Mouse (Mus musculus) CH12.LX (cell line): Measurements from ENCODE around the gene Tex36. TPM values are rescaled to one million over a fixed set of nuclear protein-coding genes. Genes with fewer than 3 reads are reported as not detected.

ENCODE experiments used
- DNase-seq: peaks from one replicate; pipeline ENCODE4 v3.0.0-alpha.2; 2013; ENCODE audit errors: extremely low read depth
- H3K27ac ChIP-seq: 2 replicates; pipeline ENCODE4 v1.5.1; 2012; ENCODE audit warnings: low read depth, mild to moderate bottlenecking, control low read depth, moderate library complexity; ENCODE audit not compliant: insufficient read depth
- H3K27me3 ChIP-seq: replicated peaks from 2 replicates; pipeline ENCODE3; 2012; ENCODE audit warnings: inconsistent platforms
- H3K36me3 ChIP-seq, 2 experiments: replicated peaks in 1 of 2; 2 replicates each; pipeline versions ENCODE3 to v1.6.1; 2012; ENCODE audit warnings: inconsistent platforms in 1 of 2, low read length in 1 of 2, mild to moderate bottlenecking in 1 of 2, mixed read lengths in 1 of 2, moderate library complexity in 1 of 2; ENCODE audit not compliant: control insufficient read depth in 1 of 2, insufficient read depth in 1 of 2
- H3K4me1 ChIP-seq, 2 experiments: 2 replicates each; pipeline ENCODE4 v1.6.1; 2012; ENCODE audit warnings: inconsistent platforms in 1 of 2, moderate library complexity in 1 of 2; ENCODE audit not compliant: insufficient read depth in 2 of 2, control insufficient read depth in 1 of 2
- H3K4me2 ChIP-seq: 2 replicates; pipeline ENCODE4 v1.6.1; 2012; ENCODE audit warnings: low read depth, mild to moderate bottlenecking, control low read depth; ENCODE audit not compliant: poor library complexity, insufficient read depth, severe bottlenecking
- H3K4me3 ChIP-seq, 3 experiments: fragments of 150-350 bp in 1 of 3; sonication (generic) in 1 of 3; replicated peaks in 1 of 3; 2 replicates each; pipeline versions ENCODE3 to v1.5.1; 2011 to 2012; ENCODE audit warnings: low read depth in 2 of 3, low read length in 2 of 3, mild to moderate bottlenecking in 2 of 3, moderate library complexity in 2 of 3, control low read depth in 1 of 3, improper control_type of control experiment in 1 of 3, inconsistent platforms in 1 of 3, mixed read lengths in 1 of 3; ENCODE audit not compliant: poor library complexity in 1 of 3
- H3K79me2 ChIP-seq: replicated peaks from 2 replicates; pipeline ENCODE4 v1.6.1; 2012; ENCODE audit warnings: mild to moderate bottlenecking, moderate library complexity; ENCODE audit not compliant: control insufficient read depth, poor library complexity, insufficient read depth, severe bottlenecking; ENCODE audit errors: extremely low read depth
- H3K9ac ChIP-seq: 2 replicates; pipeline ENCODE4 v1.6.1; 2012; ENCODE audit warnings: low read depth, mild to moderate bottlenecking, control low read depth, moderate library complexity; ENCODE audit not compliant: insufficient read depth
- H3K9me3 ChIP-seq: replicated peaks from 2 replicates; pipeline ENCODE3; 2012; ENCODE audit warnings: low read length, inconsistent platforms, mixed read lengths
- BHLHE40 ChIP-seq: IDR thresholded peaks from 2 replicates; pipeline ENCODE4 v1.6.1; 2011; ENCODE audit warnings: mild to moderate bottlenecking, low read depth, low read length, improper control_type of control experiment
- ELF1 ChIP-seq: IDR thresholded peaks from 2 replicates; pipeline ENCODE4 v1.6.1; 2014; ENCODE audit warnings: low read depth, mild to moderate bottlenecking, inconsistent platforms, low read length, improper control_type of control experiment
- EP300 ChIP-seq: IDR thresholded peaks from 2 replicates; pipeline ENCODE4 v1.6.1; 2011; ENCODE audit warnings: low read length, improper control_type of control experiment
- ETS1 ChIP-seq: conservative IDR thresholded peaks from 2 replicates; pipeline ENCODE4 v1.6.1; 2012; ENCODE audit warnings: low read depth, mild to moderate bottlenecking, inconsistent platforms, low read length, improper control_type of control experiment, moderate library complexity
- IRF4 ChIP-seq: IDR thresholded peaks from 2 replicates; pipeline ENCODE4 v1.6.1; 2014; ENCODE audit warnings: low read depth, mild to moderate bottlenecking, inconsistent platforms, low read length, improper control_type of control experiment
- JUND ChIP-seq: conservative IDR thresholded peaks from 2 replicates; pipeline ENCODE4 v1.6.1; 2011; ENCODE audit warnings: low read depth, low read length, improper control_type of control experiment
- MAFK ChIP-seq: IDR thresholded peaks from 2 replicates; pipeline ENCODE4 v1.6.1; 2011; ENCODE audit warnings: low read length, improper control_type of control experiment; ENCODE audit not compliant: insufficient replicate concordance
- MAX ChIP-seq: IDR thresholded peaks from 2 replicates; pipeline ENCODE4 v1.6.1; 2011; ENCODE audit warnings: low read length, improper control_type of control experiment
- MAZ ChIP-seq: IDR thresholded peaks from 2 replicates; pipeline ENCODE4 v1.6.1; 2012; ENCODE audit warnings: low read depth, mild to moderate bottlenecking, inconsistent platforms, low read length, improper control_type of control experiment, moderate library complexity
- MEF2A ChIP-seq: IDR thresholded peaks from 2 replicates; pipeline ENCODE4 v1.6.1; 2014; ENCODE audit warnings: low read depth, mild to moderate bottlenecking, inconsistent platforms, low read length, improper control_type of control experiment, borderline replicate concordance
- PAX5 ChIP-seq: IDR thresholded peaks from 2 replicates; pipeline ENCODE4 v1.6.1; 2012; ENCODE audit warnings: low read length, inconsistent platforms, mixed read lengths
- TBP ChIP-seq: conservative IDR thresholded peaks from 2 replicates; pipeline ENCODE4 v1.6.1; 2011; ENCODE audit warnings: low read depth, low read length, improper control_type of control experiment
- ZC3H11A ChIP-seq: IDR thresholded peaks from 2 replicates; pipeline ENCODE4 v1.6.1; 2012; ENCODE audit warnings: low read depth, mild to moderate bottlenecking, inconsistent platforms, low read length, improper control_type of control experiment
- ZKSCAN1 ChIP-seq: IDR thresholded peaks from 2 replicates; pipeline ENCODE4 v1.6.1; 2012; ENCODE audit warnings: low read depth, inconsistent platforms, low read length, improper control_type of control experiment, borderline replicate concordance
- ZMIZ1 ChIP-seq: IDR thresholded peaks from 2 replicates; pipeline ENCODE4 v1.6.1; 2012; ENCODE audit warnings: low read depth, mild to moderate bottlenecking, inconsistent platforms, low read length, improper control_type of control experiment
- ZNF384 ChIP-seq: IDR thresholded peaks from 2 replicates; pipeline ENCODE4 v1.6.1; 2012; ENCODE audit warnings: low read depth, low read length, improper control_type of control experiment, inconsistent platforms
- dilution Hi-C: fragments of 300-500 bp; cut with MboI; formaldehyde crosslinking; loops from 2 replicates; pipeline ENCODE4 v1.14.3; 2020; ENCODE audit warnings: low sequenced_read_pairs; ENCODE audit not compliant: extremely low pct_unique_long_range_greater_than_20kb, extremely low pct_ligation_motif_present
- in situ Hi-C: fragments of 300-500 bp; cut with MboI; formaldehyde crosslinking; loops from 3 replicates; pipeline ENCODE4 v1.14.3; 2019; ENCODE audit warnings: low sequenced_read_pairs, low pct_ligation_motif_present, low pct_unique_long_range_greater_than_20kb, mixed read lengths
- polyA plus RNA-seq: library from polyadenylated mRNA; unstranded; fragments of >175 nt; gene quantifications from 2 replicates; pipeline ENCODE4 v1.2.1, GENCODE M21; 2012; ENCODE audit warnings: low read depth; ENCODE audit not compliant: insufficient read length
- total RNA-seq, 2 experiments: library from RNA; depleted of rRNA; stranded (reverse); fragments of 300-350 nt in 1 of 2; fragments of >200 nt in 1 of 2; gene quantifications; 2 replicates each; pipeline ENCODE4 v1.2.3; 2012 to 2014

Tex36 gene
- total and polyA plus RNA-seq, 3 experiments = not detected

DNA sequence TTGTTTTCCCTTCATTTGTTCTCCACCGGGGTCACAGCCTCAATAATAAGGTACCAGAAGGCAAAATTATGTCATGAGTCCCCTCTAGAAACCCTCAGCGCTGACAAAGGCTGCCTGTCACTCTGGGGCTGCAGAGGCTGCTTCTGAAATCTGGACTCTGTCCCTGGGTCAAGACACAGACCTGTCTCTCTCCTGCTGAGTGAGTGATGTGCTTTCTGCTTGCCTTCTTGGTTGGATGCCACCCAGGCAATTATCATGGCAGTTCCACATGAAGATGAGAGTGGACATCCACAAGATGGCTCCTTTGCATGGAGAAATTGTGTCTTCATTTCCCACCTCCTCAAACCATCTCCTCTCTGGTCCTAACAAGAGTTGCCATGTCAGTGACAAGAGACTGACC, 1.2 kb upstream of the Tex36 start:
- no peaks in the 10 kb centered on the region for H3K9me3 ChIP-seq
- no peak overlapping the region for H3K4me2 ChIP-seq
- H3K79me2 ChIP-seq = no peaks in the 10 kb centered on the region
- H3K4me3 ChIP-seq = no peak overlapping the region
- no peak overlapping the region for H3K9ac ChIP-seq
- no peak for TF ChIP-seq TBP
- no peak for TF ChIP-seq JUND
- TF ChIP-seq ZKSCAN1 = no peak
- TF ChIP-seq ELF1 = no peak
- no peak for TF ChIP-seq ZNF384
- TF ChIP-seq MAZ = no peak
- no peak for TF ChIP-seq PAX5
- dilution Hi-C loops = no loop called here
- in situ Hi-C loops = loop anchor here (25.0 kb wide), 1 partner anchor 566 kb away; no protein-coding TSS in a partner anchor
- DNase-seq = no peak
- H3K36me3 ChIP-seq = no peaks in the 10 kb centered on the region
- H3K4me1 ChIP-seq = peaks cover 0 to 10% of the 10 kb centered on the region in 2 experiments; a peak in 2 of 4 replicates
- peaks cover 59% of the 10 kb centered on the region for H3K27me3 ChIP-seq
- H3K27ac ChIP-seq = no peak overlapping the region

- DNase-seq = peak; percentile 44
- Histone ChIP-seq H3K4me3 (no peak overlapping the region), H3K36me3 (no peaks in the 10 kb centered on the region), H3K27ac (no peak overlapping the region), H3K9ac (no peak overlapping the region), H3K4me1 (peaks cover 0 to 10% of the 10 kb centered on the region in 2 experiments; a peak in 2 of 4 replicates), H3K79me2 (no peaks in the 10 kb centered on the region), H3K27me3 (peaks cover 39% of the 10 kb centered on the region), H3K4me2 (no peak overlapping the region), H3K9me3 (no peaks in the 10 kb centered on the region)
- in situ Hi-C loops (loop anchor here (25.0 kb wide), 1 partner anchor 563 kb away; no protein-coding TSS in a partner anchor), dilution Hi-C loops (no loop called here)
- TF ChIP-seq MAFK = 0 out of 2 replicates have a peak, but pooled peaks have one; percentile 21
- TF ChIP-seq ZMIZ1 = no peak
- TF ChIP-seq ZC3H11A = no peak
- no peak for TF ChIP-seq MAX
- 0 out of 2 replicates have a peak, but pooled peaks have one; percentile 12 for TF ChIP-seq ETS1
- TF ChIP-seq EP300 = peak; percentile 70
- TF ChIP-seq TBP = no peak
- peak; percentile 76 for TF ChIP-seq IRF4
- TF ChIP-seq BHLHE40 = peak; percentile 47
- peak; percentile 50; the same call in 1 of the 2 replicates for TF ChIP-seq MEF2A
- TF ChIP-seq, all 38 proteins: peak for 6
Observed at GRCm38 (mm10) chr7:133600558-133600957, 1.4 kb downstream of the Tex36 start.
